Mouse (Mus musculus) adrenal gland, adult 8-10 months (tissue): Measurements from ENCODE around the gene Mxi1. TPM values are rescaled to one million over a fixed set of nuclear protein-coding genes. Genes with fewer than 3 reads are reported as not detected.
A peak's percentile ranks its signal among the peaks of the same experiment; 100 is the strongest.
"Not testable (repeated sequence)": the region's sequence is repeated elsewhere in the genome, so short reads cannot be mapped to it uniquely, and the experiment has no call there.

ENCODE experiments used
- DNase-seq: peaks from one replicate; pipeline ENCODE4 v3.0.0; 2022
- total RNA-seq, 4 experiments: library from RNA; stranded (reverse); gene quantifications; 2 replicates each; pipeline ENCODE4 v1.2.4; 2022

Gene Mxi1
- total RNA-seq, 4 experiments from 2014 or later, result 33.5 to 38.1 (median 34.5) TPM

DNA sequence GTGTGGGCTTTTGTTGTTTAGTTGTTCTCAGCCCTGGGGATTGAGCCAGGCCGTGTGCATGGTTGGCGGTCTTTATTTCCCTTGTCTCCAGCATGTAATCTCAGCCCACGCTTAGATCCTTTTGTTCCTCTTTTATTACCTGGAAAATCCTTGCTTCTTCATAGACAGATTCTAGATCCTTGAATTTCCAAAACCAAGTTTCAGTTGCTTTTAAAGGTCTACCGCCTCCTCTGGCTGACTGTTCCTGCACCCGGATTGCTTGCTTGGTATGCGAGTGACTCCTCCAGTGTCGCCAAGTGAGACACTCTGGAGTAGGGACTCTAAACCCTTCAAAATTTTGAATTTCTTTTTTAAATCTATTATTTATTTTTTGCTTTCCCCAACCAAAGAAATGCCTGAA, 56.6 kb downstream of the Mxi1 start:
- DNase-seq, result no peak

GRCm38 (mm10) chr19:53369469-53370043, 59.2 kb downstream of the Mxi1 start:
- DNase-seq, result peak; percentile 68

DNA sequence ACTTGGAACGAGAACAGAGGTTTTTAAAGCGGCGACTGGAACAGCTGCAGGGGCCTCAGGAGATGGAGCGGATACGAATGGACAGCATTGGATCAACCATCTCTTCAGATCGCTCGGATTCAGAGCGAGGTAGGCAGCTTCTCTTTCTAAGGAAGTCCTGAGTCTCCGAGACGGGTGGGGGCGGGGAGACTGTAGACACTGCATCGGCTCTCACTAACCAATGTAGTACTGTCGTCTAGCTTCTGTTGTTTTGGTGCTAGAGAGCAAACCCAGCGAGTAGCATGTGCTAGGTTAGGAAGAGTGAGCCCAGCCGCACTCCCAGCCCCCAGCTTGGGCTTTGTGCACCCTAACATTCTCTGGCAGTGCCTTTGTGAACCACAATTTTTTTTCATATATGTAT, 59.9 kb downstream of the Mxi1 start:
- DNase-seq, result no peak

DNA sequence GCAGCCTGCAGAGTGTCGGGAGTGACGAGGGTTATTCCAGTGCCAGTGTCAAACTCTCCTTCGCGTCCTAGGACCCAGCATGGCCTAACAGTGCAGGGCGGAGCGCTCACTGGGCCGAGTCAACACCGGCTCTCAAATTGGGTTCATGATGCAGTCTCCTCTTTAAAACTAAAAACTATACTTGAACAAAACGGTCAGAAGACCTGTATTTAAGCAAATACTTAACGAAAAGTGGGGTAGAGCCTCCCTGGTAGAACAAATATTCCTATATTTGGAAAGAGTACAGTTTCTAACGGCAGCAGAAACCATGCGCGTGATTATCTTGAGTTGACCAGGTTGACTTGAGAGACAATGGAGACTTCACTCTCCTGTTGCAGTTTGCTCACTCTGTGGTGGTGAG, 61.3 kb downstream of the Mxi1 start, which contains the start of gene Gm10197:
Gm10197 (minus strand) TSS at position 101 of the 400 bp plus-strand sequence.
- no peak for DNase-seq

GRCm38 (mm10) chr19:53373570-53373969, 63.3 kb downstream of the Mxi1 start:
- no peak for DNase-seq

DNA sequence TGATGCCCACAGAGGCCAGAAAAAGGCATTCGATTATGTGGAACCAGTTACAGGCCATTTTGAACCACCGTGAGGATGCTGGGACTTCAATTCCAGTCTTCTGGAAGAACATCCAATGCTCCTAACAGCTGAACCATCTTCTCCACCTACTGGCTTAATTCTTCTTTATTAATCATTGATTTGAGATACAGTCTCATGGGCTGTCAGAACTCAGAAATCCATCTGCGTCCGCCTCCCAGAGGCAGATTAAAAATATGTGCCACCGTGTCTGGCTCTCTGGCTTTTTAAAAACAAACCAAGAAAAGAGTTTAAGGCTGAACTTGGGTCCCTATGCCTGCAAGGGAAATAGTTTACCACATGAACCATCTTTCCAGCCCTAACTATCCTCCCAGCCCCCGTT, 65.0 kb downstream of the Mxi1 start:
- DNase-seq, result no peak

DNA sequence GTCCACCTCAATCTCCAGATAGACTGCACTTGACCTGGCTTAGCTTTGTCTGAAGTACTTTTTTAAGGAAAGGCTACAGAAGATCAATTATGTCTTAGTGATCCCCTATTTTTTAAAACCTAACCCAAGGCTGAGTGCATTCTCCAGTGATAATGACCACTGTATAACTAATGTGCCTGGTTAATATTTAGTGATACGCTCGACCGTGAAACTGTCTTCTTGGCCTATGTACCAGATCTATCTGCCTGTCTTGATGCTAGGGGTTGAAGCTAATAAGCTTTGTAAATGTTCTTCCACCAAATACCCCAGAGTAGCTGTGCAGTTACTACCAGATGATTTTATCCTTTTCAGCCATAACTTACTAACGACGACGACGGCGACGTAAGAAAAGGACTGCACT, 65.5 kb downstream of the Mxi1 start:
- DNase-seq, result no peak

DNA sequence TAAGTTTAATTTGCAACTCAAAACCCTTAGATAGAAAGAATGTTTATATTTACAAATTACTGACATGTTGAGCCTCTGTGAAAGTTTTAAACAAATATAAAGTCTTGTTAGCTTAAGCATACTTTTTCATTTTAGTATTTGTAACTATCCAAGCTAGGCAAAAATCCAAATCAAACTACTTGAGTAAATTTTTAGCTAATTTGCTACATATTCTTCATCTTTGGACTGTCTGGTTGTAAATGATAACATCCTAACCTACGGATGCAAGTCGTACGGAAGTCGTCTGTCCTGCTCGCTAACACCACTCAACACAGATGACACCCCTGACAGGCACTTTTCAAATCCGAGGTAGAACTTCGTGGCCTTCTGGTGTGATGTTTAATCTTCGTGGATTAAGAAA, 67.3 kb downstream of the Mxi1 start:
- DNase-seq, result no peak

GRCm38 (mm10) chr19:53378421-53378820, 68.1 kb downstream of the Mxi1 start:
- no peak for DNase-seq

DNA sequence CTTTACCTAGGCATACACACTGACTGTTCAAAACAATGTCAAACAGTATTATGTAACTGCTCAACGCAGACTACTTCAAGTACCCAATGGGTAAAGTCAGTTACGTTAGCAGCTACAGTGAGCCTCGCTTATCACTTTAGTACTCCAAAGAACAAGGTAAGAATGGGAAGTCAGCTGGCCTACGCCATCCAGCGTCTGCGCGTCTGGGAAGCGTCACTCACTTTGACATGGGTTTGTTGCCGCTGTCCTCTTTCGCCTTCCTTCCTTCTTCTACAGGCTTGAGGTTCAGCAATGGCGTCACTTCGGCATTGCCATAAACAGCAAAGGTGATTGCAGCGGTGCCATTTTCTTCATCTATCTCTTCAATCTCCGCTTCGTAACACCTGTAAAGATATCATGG, 73.0 kb downstream of the Mxi1 start:
- DNase-seq, result no peak

DNA sequence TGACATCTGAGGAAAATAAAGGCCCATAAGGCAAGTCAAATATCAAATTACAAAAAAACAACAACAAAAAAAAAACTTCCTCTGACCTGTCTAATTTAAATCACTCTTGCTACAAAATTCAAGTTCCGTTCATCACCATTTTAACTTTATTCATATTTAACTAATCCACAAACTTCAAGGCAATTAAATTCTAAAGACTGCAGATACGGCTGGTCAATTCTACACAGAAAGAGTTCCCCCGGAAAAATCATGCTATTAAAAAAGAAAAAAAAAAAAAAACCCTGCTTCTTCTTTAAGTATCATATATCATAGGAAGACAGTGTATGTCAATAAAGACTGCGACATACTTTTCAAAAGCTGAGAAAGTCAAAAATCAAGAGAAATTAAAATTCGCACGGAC, 79.1 kb downstream of the Mxi1 start:
- DNase-seq, result no peak

- DNase-seq, result peak; percentile 54
These were observed 79.6 kb downstream of the Mxi1 start for GRCm38 (mm10) chr19:53389851-53390431.

DNA sequence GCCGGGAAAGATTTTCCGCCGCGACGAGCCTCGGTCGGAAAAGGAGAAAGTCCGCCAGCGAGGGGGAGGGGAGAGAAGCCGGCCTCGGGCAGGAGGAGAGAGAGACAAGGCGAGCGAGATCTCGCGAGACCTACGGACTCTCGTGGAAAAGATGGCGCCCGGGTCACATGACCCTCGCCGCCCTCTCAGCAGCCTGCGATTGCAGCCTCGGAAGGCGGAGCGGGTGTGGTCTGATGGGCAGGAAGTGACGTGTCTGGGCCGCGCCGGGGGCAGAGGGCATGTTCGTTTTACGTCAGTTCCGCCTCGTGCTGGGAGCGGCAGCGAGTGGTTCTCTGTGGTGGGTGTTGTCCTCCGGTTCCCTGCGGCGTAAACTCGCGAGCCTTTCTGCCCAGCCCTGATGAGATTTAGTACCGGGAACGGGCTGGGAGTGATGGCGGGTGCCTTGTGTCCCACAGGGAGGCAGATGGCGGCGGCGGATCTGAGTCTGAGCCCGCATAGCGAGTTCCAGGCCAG, 80.2 kb downstream of the Mxi1 start, which contains the start of gene Smndc1:
Smndc1 (minus strand) TSS at position 84 of the 513 bp plus-strand sequence.
- DNase-seq, result peak; percentile 100

GRCm38 (mm10) chr19:53391386-53391785, 81.1 kb downstream of the Mxi1 start:
- DNase-seq, result no peak

DNA sequence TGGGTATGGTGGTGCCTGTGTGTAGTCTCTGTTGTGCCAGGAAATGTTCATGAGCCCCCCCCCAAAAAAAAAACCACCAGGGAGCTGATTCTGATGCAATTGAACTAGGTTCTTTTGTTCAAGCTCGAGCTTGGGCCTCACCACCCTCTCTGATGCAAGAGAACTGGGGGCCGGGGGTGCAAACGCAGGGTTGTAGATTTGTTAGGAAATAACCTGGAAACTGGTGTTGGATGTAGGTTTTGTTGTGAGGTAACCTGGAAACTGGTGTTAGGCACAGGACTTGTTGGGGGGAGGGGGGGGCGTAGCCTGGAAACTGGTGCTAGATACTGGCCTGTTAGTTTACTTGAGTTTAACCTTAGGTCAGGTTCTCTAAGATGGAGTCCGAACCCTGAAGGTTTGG, 81.5 kb downstream of the Mxi1 start:
- no peak for DNase-seq

DNA sequence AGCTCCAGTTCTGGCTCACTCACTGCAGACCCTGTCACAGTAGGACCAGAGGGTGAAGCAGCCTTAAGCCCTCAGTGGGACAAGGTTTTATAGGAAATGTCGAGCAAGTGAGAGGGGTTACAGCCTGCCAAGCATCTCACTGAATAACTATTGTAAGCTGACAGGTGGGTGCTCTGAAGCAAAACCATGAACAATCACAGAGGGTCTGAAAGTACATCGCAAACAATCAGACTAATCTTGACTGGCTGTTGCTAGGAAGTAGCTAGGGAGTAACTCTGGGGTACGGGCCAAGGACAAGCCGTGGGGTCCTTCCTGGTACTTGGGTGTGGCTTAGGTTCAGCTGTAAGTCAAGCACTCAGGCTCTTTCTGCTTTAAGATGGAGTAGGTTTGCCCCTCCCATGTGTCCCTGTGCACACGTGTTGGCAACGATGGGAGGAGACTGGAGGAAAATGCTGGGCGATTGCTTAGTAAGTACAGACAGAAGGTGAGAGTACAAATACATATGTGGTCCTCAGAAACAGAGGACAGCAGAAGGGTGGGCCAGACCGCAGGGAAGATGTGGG, 82.5 kb downstream of the Mxi1 start:
- DNase-seq, result no peak

- no peak for DNase-seq
These were observed 83.3 kb downstream of the Mxi1 start for GRCm38 (mm10) chr19:53393646-53394045.

DNA sequence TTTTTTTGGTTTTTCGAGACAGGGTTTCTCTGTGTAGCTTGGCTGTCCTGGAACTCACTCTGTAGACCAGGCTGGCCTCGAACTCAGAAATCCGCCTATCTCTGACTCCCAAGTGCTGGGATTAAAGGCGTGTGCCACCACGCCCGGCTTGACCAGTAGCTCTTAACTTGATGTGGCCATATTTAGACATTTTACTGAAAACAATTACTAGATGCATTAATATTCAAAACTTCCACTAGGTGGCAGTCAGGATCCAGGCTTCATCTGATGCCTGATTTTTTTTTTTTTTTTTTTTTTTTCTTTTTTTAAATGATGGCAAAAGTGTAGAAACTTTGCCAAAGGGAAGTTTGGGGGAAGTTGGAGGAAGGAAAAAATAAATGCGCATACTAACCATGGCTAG, 84.2 kb downstream of the Mxi1 start:
- DNase-seq, result no peak

DNA sequence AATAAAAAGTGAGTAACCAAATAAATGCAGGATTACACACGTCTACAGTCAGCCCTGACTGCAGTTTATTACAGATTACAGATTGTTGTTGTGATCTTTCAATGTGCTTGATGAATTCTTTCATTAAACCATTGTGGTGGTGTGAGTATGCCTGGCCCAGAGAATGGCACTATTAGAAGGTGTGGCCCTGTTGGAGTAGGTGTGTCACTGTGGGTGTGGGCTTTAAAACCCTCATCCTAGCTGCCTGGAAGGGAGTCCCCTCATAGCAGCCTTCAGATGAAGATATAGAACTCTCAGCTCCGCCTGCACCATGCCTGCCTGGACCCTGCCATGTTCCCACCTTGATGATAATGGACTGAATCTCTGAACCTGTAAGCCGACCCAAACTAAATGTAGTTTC, 84.6 kb downstream of the Mxi1 start:
- DNase-seq, result not testable (repeated sequence)

- DNase-seq, result not testable (repeated sequence)
These were observed 85.5 kb downstream of the Mxi1 start for GRCm38 (mm10) chr19:53395805-53396204.

GRCm38 (mm10) chr19:53397451-53398233, 87.3 kb downstream of the Mxi1 start:
- no peak for DNase-seq

GRCm38 (mm10) chr19:53399213-53399612, 88.9 kb downstream of the Mxi1 start:
- DNase-seq, result no peak
